Mouse (Mus musculus) MEL (cell line): ENCODE data around the gene Ugt1a10. TPM values are rescaled to one million over a fixed set of nuclear protein-coding genes. Genes with fewer than 3 reads are reported as not detected.

Experiments
- DNase-seq: peaks from one replicate; pipeline ENCODE4 v3.0.0; 2011; ENCODE audit warnings: low read depth, low spot score
- H3K27ac ChIP-seq: 2 replicates; pipeline ENCODE4 v1.5.1; 2012; ENCODE audit warnings: low read depth, mild to moderate bottlenecking, control low read depth, low read length, moderate library complexity; ENCODE audit not compliant: control insufficient read depth
- H3K27me3 ChIP-seq, 2 experiments: fragments of 150-350 bp in 1 of 2; sonication (generic) in 1 of 2; 2 replicates each; pipeline ENCODE4 v1.6.1; 2012; ENCODE audit warnings: low read length in 2 of 2, mild to moderate bottlenecking in 2 of 2, improper control_type of control experiment in 1 of 2, moderate library complexity in 1 of 2; ENCODE audit not compliant: insufficient read depth in 2 of 2, control insufficient read depth in 1 of 2
- H3K36me3 ChIP-seq, 2 experiments: 2 replicates each; pipeline ENCODE4 v1.6.1; 2012 to 2014; ENCODE audit warnings: low read length in 2 of 2, improper control_type of control experiment in 1 of 2, inconsistent platforms in 1 of 2, mild to moderate bottlenecking in 1 of 2; ENCODE audit not compliant: insufficient read depth in 2 of 2, control insufficient read depth in 1 of 2
- H3K4me1 ChIP-seq, 2 experiments: fragments of 150-350 bp in 1 of 2; sonication (generic) in 1 of 2; 2 replicates each; pipeline ENCODE4 v1.6.1; 2012; ENCODE audit warnings: low read length in 2 of 2, improper control_type of control experiment in 1 of 2, mild to moderate bottlenecking in 1 of 2; ENCODE audit not compliant: insufficient read depth in 2 of 2, control insufficient read depth in 1 of 2
- H3K4me3 ChIP-seq, 2 experiments: fragments of 150-350 bp in 1 of 2; sonication (generic) in 1 of 2; 2 replicates each; pipeline ENCODE4 v1.5.1; 2012; ENCODE audit warnings: low read depth in 2 of 2, low read length in 2 of 2, mild to moderate bottlenecking in 2 of 2, moderate library complexity in 2 of 2, control low read depth in 1 of 2, improper control_type of control experiment in 1 of 2; ENCODE audit not compliant: control insufficient read depth in 1 of 2, insufficient read depth in 1 of 2
- H3K79me2 ChIP-seq: 2 replicates; pipeline ENCODE4 v1.6.1; 2012; ENCODE audit warnings: mild to moderate bottlenecking, low read length, moderate library complexity; ENCODE audit not compliant: control insufficient read depth, poor library complexity, insufficient read depth
- H3K9ac ChIP-seq: 2 replicates; pipeline ENCODE4 v1.6.1; 2012; ENCODE audit warnings: low read depth, mild to moderate bottlenecking, control low read depth, low read length, moderate library complexity; ENCODE audit not compliant: control insufficient read depth, poor library complexity, severe bottlenecking
- H3K9me3 ChIP-seq: fragments of 150-350 bp; sonication (generic); replicated peaks from 2 replicates; pipeline ENCODE4 v1.6.1; 2012; ENCODE audit warnings: mild to moderate bottlenecking, low read length, improper control_type of control experiment, moderate library complexity; ENCODE audit not compliant: insufficient read depth
- BHLHE40 ChIP-seq: IDR thresholded peaks from 2 replicates; pipeline ENCODE4 v1.6.1; 2012; ENCODE audit warnings: low read depth, mild to moderate bottlenecking, inconsistent platforms, low read length, improper control_type of control experiment, borderline replicate concordance
- CHD1 ChIP-seq: IDR thresholded peaks from 2 replicates; pipeline ENCODE4 v1.6.1; 2012; ENCODE audit warnings: low read depth, mild to moderate bottlenecking, inconsistent platforms, low read length, improper control_type of control experiment
- CTCF ChIP-seq, 3 experiments: IDR thresholded peaks in 2 of 3; conservative IDR thresholded peaks in 1 of 3; 2 replicates each; pipeline ENCODE4 v1.5.1; 2011 to 2012; ENCODE audit warnings: low read length in 3 of 3, low read depth in 2 of 3, mild to moderate bottlenecking in 2 of 3, improper control_type of control experiment in 1 of 3, inconsistent platforms in 1 of 3, mixed read lengths in 1 of 3, moderate library complexity in 1 of 3; ENCODE audit not compliant: control insufficient read depth in 1 of 3, insufficient read depth in 1 of 3, poor library complexity in 1 of 3, severe bottlenecking in 1 of 3
- E2F4 ChIP-seq: IDR thresholded peaks from 2 replicates; pipeline ENCODE4 v1.6.1; 2011; ENCODE audit warnings: low read depth, low read length, improper control_type of control experiment, borderline replicate concordance
- ELF1 ChIP-seq: IDR thresholded peaks from 2 replicates; pipeline ENCODE4 v1.6.1; 2014; ENCODE audit warnings: low read depth, mild to moderate bottlenecking, inconsistent platforms, low read length, improper control_type of control experiment, moderate library complexity
- EP300 ChIP-seq, 2 experiments: IDR thresholded peaks; 2 replicates each; pipeline ENCODE4 v1.6.1; 2011; ENCODE audit warnings: improper control_type of control experiment in 2 of 2, low read length in 2 of 2, low read depth in 1 of 2, mild to moderate bottlenecking in 1 of 2
- GABPA ChIP-seq: IDR thresholded peaks from 2 replicates; pipeline ENCODE4 v1.6.1; 2012; ENCODE audit warnings: low read depth, mild to moderate bottlenecking, inconsistent platforms, low read length, improper control_type of control experiment, moderate library complexity
- GATA1 ChIP-seq: IDR thresholded peaks from 2 replicates; pipeline ENCODE4 v1.6.1; 2011; ENCODE audit warnings: low read depth, low read length, improper control_type of control experiment
- MAX ChIP-seq: IDR thresholded peaks from 2 replicates; pipeline ENCODE4 v1.6.1; 2011; ENCODE audit warnings: low read length, improper control_type of control experiment
- MAZ ChIP-seq: IDR thresholded peaks from 2 replicates; pipeline ENCODE4 v1.6.1; 2012; ENCODE audit warnings: low read depth, mild to moderate bottlenecking, inconsistent platforms, low read length, improper control_type of control experiment
- MEF2A ChIP-seq: IDR thresholded peaks from 2 replicates; pipeline ENCODE4 v1.6.1; 2014; ENCODE audit warnings: low read depth, mild to moderate bottlenecking, inconsistent platforms, low read length, improper control_type of control experiment; ENCODE audit not compliant: poor library complexity, insufficient replicate concordance, severe bottlenecking; ENCODE audit errors: extremely low read depth
- MXI1 ChIP-seq: IDR thresholded peaks from 2 replicates; pipeline ENCODE4 v1.6.1; 2011; ENCODE audit warnings: mild to moderate bottlenecking, low read depth, low read length, improper control_type of control experiment
- MYB ChIP-seq: IDR thresholded peaks from 2 replicates; pipeline ENCODE4 v1.6.1; 2011; ENCODE audit warnings: mild to moderate bottlenecking, low read depth, low read length, improper control_type of control experiment
- NELFE ChIP-seq: IDR thresholded peaks from 2 replicates; pipeline ENCODE4 v1.6.1; 2011; ENCODE audit warnings: low read depth, low read length, improper control_type of control experiment
- POLR2AphosphoS5 ChIP-seq: IDR thresholded peaks from 2 replicates; pipeline ENCODE4 v1.6.1; 2012; ENCODE audit warnings: low read depth, borderline replicate concordance, mild to moderate bottlenecking, inconsistent platforms, low read length, moderate library complexity, mixed read lengths
- SIN3A ChIP-seq: IDR thresholded peaks from 2 replicates; pipeline ENCODE4 v1.6.1; 2012; ENCODE audit warnings: low read length, improper control_type of control experiment, inconsistent platforms
- SMC3 ChIP-seq: IDR thresholded peaks from 2 replicates; pipeline ENCODE4 v1.6.1; 2011; ENCODE audit warnings: low read depth, low read length, improper control_type of control experiment
- TAL1 ChIP-seq: IDR thresholded peaks from 2 replicates; pipeline ENCODE4 v1.6.1; 2012; ENCODE audit warnings: mild to moderate bottlenecking, inconsistent platforms, low read length, moderate library complexity, mixed read lengths
- TBP ChIP-seq: IDR thresholded peaks from 2 replicates; pipeline ENCODE4 v1.8.0; 2011; ENCODE audit warnings: low read depth, low read length, improper control_type of control experiment
- TCF12 ChIP-seq: IDR thresholded peaks from 2 replicates; pipeline ENCODE4 v1.6.1; 2014; ENCODE audit warnings: low read depth, mild to moderate bottlenecking, inconsistent platforms, low read length, improper control_type of control experiment, moderate library complexity
- ZC3H11A ChIP-seq: IDR thresholded peaks from 2 replicates; pipeline ENCODE4 v1.6.1; 2012; ENCODE audit warnings: low read depth, mild to moderate bottlenecking, inconsistent platforms, low read length, improper control_type of control experiment
- ZMIZ1 ChIP-seq: IDR thresholded peaks from 2 replicates; pipeline ENCODE4 v1.6.1; 2012; ENCODE audit warnings: low read depth, mild to moderate bottlenecking, inconsistent platforms, low read length, improper control_type of control experiment, moderate library complexity
- polyA plus RNA-seq, 2 experiments: library from polyadenylated mRNA; stranded (reverse) in 1 of 2; unstranded in 1 of 2; fragments of >175 nt in 1 of 2; fragments of >200 nt in 1 of 2; gene quantifications; 2 replicates each; pipeline versions ENCODE4 v1.2.1 to v1.2.4; 2012; ENCODE audit warnings: low replicate concordance in 2 of 2, low read depth in 1 of 2; ENCODE audit not compliant: insufficient read length in 2 of 2, insufficient read depth in 1 of 2, missing spikeins in 1 of 2
- total RNA-seq: library from RNA; depleted of rRNA; stranded (reverse); fragments of 300-350 nt; gene quantifications from 2 replicates; pipeline ENCODE4 v1.2.3, GENCODE M21; 2012

The Ugt1a10 gene
- total and polyA plus RNA-seq, 3 experiments = not detected

DNA sequence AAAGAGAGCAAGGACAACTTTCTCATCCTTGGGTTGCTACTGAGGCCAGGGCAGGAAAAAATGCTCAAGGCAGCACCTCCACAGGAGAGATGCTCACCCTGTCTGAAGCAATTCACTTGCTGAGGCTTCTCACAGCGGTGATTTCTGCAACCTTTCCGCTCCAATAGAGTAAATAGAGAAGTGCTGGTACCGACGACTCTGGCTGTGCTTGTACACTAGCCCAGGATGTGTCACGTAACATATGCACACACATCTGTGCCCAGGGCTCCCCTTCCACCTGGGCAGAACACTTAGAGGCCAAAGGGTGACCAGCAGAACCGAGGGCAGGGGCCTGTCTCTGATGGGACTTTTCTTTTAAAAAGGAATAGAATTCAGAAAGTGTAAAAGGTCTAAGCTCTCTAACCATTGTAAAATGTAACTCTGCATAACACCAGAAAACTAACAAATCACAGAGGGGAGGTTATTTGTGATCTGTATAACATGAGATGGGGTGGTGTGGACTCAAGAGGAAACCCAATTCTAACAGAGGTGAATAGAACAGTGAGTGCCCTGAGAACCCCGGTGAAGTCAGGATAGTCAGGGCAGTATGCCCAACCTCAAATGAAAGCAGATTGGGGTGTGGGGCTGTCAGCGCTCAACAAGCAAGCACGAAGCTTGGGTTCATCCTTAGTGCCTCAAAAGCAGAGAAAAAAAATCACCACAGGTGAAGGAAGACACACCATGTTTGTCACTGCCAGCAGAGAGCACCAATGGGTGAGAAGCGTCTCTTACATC is 205.6 kb downstream of the Ugt1a10 start:
- Histone ChIP-seq H3K4me1 (peaks cover 7 to 17% of the 10 kb centered on the region in 2 experiments), H3K4me3 (no peak overlapping the region), H3K9ac (no peak overlapping the region), H3K79me2 (no peaks in the 10 kb centered on the region), H3K27me3 (no peaks in the 10 kb centered on the region), H3K27ac (no peak overlapping the region), H3K36me3 (peaks cover 6 to 24% of the 10 kb centered on the region in 2 experiments), H3K9me3 (no peaks in the 10 kb centered on the region)
- no peak for DNase-seq
- TF ChIP-seq CTCF (IDR thresholded peaks at IDR 0.05 in 2 of 3, conservative IDR thresholded peaks at IDR 0.05 in 1 of 3; ENCODE audit: control insufficient read depth in 1 of 3, insufficient read depth in 1 of 3, low read depth in 2 of 3, low read length in 3 of 3, poor library complexity in 1 of 3, severe bottlenecking in 1 of 3) (no peak), MXI1 (no peak), ZMIZ1 (no peak), POLR2AphosphoS5 (no peak), E2F4 (no peak; the same call in 1 of the 2 replicates), MYB (no peak), ELF1 (no peak), TAL1 (no peak), MAZ (no peak), GATA1 (no peak), BHLHE40 (no peak), ZC3H11A (no peak), TCF12 (no peak), SIN3A (no peak)

DNA sequence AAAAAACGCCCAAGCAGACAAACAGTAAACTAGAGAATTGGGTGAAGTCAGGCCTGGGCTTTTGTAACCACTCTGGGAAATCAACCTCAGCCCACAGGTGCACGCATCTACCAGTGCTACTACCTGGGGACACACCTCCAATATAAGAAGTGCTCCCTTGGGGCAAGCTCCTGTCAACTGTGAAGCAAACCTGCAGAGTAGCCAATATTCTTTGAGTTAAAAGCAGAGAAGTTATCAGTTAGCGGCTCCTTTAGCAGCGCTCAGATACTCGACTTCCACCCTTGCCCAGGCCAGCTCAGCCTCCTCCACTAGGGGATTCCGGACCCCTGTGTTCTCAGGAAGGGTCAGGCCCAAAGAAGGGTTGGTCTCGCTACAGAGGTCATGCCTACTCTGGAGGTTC is 206.5 kb downstream of the Ugt1a10 start:
- Histone ChIP-seq H3K4me1 (peaks cover 7 to 17% of the 10 kb centered on the region in 2 experiments), H3K36me3 (peaks cover 14 to 24% of the 10 kb centered on the region in 2 experiments), H3K9ac (no peak overlapping the region), H3K27me3 (no peaks in the 10 kb centered on the region), H3K27ac (peak overlapping the region; percentile 31; the same call in 1 of the 2 replicates), H3K4me3 (no peak overlapping the region), H3K79me2 (no peaks in the 10 kb centered on the region), H3K9me3 (no peaks in the 10 kb centered on the region)
- TF ChIP-seq EP300 (IDR thresholded peaks at IDR 0.05; ENCODE audit: low read depth in 1 of 2, low read length in 2 of 2) (0 out of 4 replicates have a peak, but pooled peaks of 1 of the 2 experiments have one; percentile 5), SMC3 (peak; percentile 13; the same call in 1 of the 2 replicates), MEF2A (no peak), CTCF (IDR thresholded peaks at IDR 0.05 in 2 of 3, conservative IDR thresholded peaks at IDR 0.05 in 1 of 3; ENCODE audit: control insufficient read depth in 1 of 3, insufficient read depth in 1 of 3, low read depth in 2 of 3, low read length in 3 of 3, poor library complexity in 1 of 3, severe bottlenecking in 1 of 3) (no peak), ZMIZ1 (peak; percentile 61; the same call in 1 of the 2 replicates), MAX (0 out of 2 replicates have a peak, but pooled peaks have one; percentile 1), NELFE (peak; percentile 20; the same call in 1 of the 2 replicates), MXI1 (no peak), CHD1 (no peak), MYB (no peak), GABPA (no peak), MAZ (no peak), TBP (no peak), ZC3H11A (no peak)
- DNase-seq = peak; percentile 49
